Mouse (Mus musculus): ENCODE measurements around the gene Ccdc125. TPM values are rescaled to one million over a fixed set of nuclear protein-coding genes. Genes with fewer than 3 reads are reported as not detected.

Gene Ccdc125
- polyA plus RNA-seq (2016; fragmentation: Nextera tagmentation; extraction: Ambion mirVana): 3.4 and 3.6 TPM in 2 replicates

- peak within 1 kb of the TSS; percentile 66 for H3K9ac ChIP-seq
- H3K9me3 ChIP-seq (replicated peaks): no peaks in the 10 kb centered on the region
- peaks cover 3% of the 10 kb centered on the region; the same call in 1 of the 2 replicates for H3K4me1 ChIP-seq
- H3K27me3 ChIP-seq: no peaks in the 10 kb centered on the region
- WGBS: under 1% methylated on average over 44 of the region's 44 CpGs
- H3K4me3 ChIP-seq: peak within 1 kb of the TSS; percentile 52
- H3K36me3 ChIP-seq: peaks cover 14% of the 10 kb centered on the region
- H3K27ac ChIP-seq: no peak within 1 kb of the TSS
- ATAC-seq (ENCODE audit: low FRiP score): peak; percentile 63; the same call in 1 of the 2 replicates
- H3K4me2 ChIP-seq (replicated peaks): peak within 1 kb of the TSS; percentile 83
Observed at GRCm38 (mm10) chr13:100669291-100670022, at the start of gene Ccdc125. Gene Ccdc125, plus strand, starts transcription at chr13:100669717.

- ATAC-seq (ENCODE audit: low FRiP score): no peak
- Histone ChIP-seq H3K9me3 (replicated peaks) (no peaks in the 10 kb centered on the region), H3K4me3 (no peak overlapping the region), H3K27ac (no peak overlapping the region), H3K4me1 (no peaks in the 10 kb centered on the region), H3K27me3 (peaks cover 7% of the 10 kb centered on the region), H3K4me2 (replicated peaks) (no peak overlapping the region), H3K36me3 (peaks cover 57% of the 10 kb centered on the region), H3K9ac (no peak overlapping the region)
- WGBS: 90% methylated on average over 4 of the region's 4 CpGs
Observed at GRCm38 (mm10) chr13:100622241-100622640, 47.3 kb upstream of the Ccdc125 start.

GRCm38 (mm10) chr13:100634106-100634691 is 35.3 kb upstream of the Ccdc125 start:
- Histone ChIP-seq H3K4me2 (replicated peaks) (no peak overlapping the region), H3K27ac (no peak overlapping the region), H3K4me1 (no peaks in the 10 kb centered on the region), H3K36me3 (peaks cover 54% of the 10 kb centered on the region), H3K9ac (no peak overlapping the region), H3K4me3 (no peak overlapping the region), H3K27me3 (no peaks in the 10 kb centered on the region), H3K9me3 (replicated peaks) (no peaks in the 10 kb centered on the region)
- ATAC-seq (ENCODE audit: low FRiP score): no peak
- 91% methylated on average over 3 of the region's 3 CpGs for whole genome bisulfite sequencing

- Histone ChIP-seq H3K4me1 (no peaks in the 10 kb centered on the region), H3K9me3 (replicated peaks) (no peaks in the 10 kb centered on the region), H3K4me2 (replicated peaks) (no peak overlapping the region), H3K27me3 (no peaks in the 10 kb centered on the region), H3K27ac (no peak overlapping the region), H3K4me3 (no peak overlapping the region), H3K36me3 (peaks cover 72% of the 10 kb centered on the region), H3K9ac (no peak overlapping the region)
- no peak for ATAC-seq (ENCODE audit: low FRiP score)
- 98% methylated on average over 4 of the region's 4 CpGs for WGBS
Observed at GRCm38 (mm10) chr13:100642471-100643209, 26.9 kb upstream of the Ccdc125 start.

GRCm38 (mm10) chr13:100648223-100648622 is 21.3 kb upstream of the Ccdc125 start:
- H3K9me3 ChIP-seq (replicated peaks): no peaks in the 10 kb centered on the region
- WGBS: 95% methylated on average over 8 of the region's 8 CpGs
- H3K4me3 ChIP-seq: no peak overlapping the region
- H3K36me3 ChIP-seq: peaks cover 32% of the 10 kb centered on the region
- no peak overlapping the region for H3K4me2 ChIP-seq (replicated peaks)
- H3K27me3 ChIP-seq: no peaks in the 10 kb centered on the region
- H3K9ac ChIP-seq: no peak overlapping the region
- no peak overlapping the region for H3K27ac ChIP-seq
- peaks cover 8% of the 10 kb centered on the region for H3K4me1 ChIP-seq
- no peak for ATAC-seq (ENCODE audit: low FRiP score)

GRCm38 (mm10) chr13:100650550-100651438 is 18.7 kb upstream of the Ccdc125 start, which contains the start of the genes Ak6 and Rad17:
Gene Ak6, plus strand, starts transcription at chr13:100650979.
Gene Rad17, minus strand, starts transcription at chr13:100651051.
- Histone ChIP-seq H3K4me2 (replicated peaks) (peak within 1 kb of the TSS; percentile 92), H3K9me3 (replicated peaks) (no peaks in the 10 kb centered on the region), H3K4me3 (peak within 1 kb of the TSS; percentile 92), H3K36me3 (peaks cover 11% of the 10 kb centered on the region), H3K9ac (peak within 1 kb of the TSS; percentile 93), H3K4me1 (peaks cover 8% of the 10 kb centered on the region), H3K27me3 (no peaks in the 10 kb centered on the region), H3K27ac (peak within 1 kb of the TSS; percentile 98)
- under 1% methylated on average over 71 of the region's 73 CpGs for WGBS
- ATAC-seq (ENCODE audit: low FRiP score): peak; percentile 97

GRCm38 (mm10) chr13:100651439-100652186 is 17.9 kb upstream of the Ccdc125 start, which contains the start of gene Taf9:
Gene Taf9, plus strand, starts transcription at chr13:100651579.
- WGBS: under 1% methylated on average over 60 of the region's 63 CpGs
- Histone ChIP-seq H3K4me2 (replicated peaks) (peak within 1 kb of the TSS; percentile 92), H3K27me3 (no peaks in the 10 kb centered on the region), H3K4me3 (peak within 1 kb of the TSS; percentile 92), H3K36me3 (peaks cover 5% of the 10 kb centered on the region), H3K9me3 (replicated peaks) (no peaks in the 10 kb centered on the region), H3K9ac (peak within 1 kb of the TSS; percentile 93), H3K4me1 (peaks cover 8% of the 10 kb centered on the region), H3K27ac (peak within 1 kb of the TSS; percentile 98)
- ATAC-seq (ENCODE audit: low FRiP score): no peak; the same call in 1 of the 2 replicates

- no peaks in the 10 kb centered on the region for H3K9me3 ChIP-seq (replicated peaks)
- no peak overlapping the region for H3K9ac ChIP-seq
- H3K4me2 ChIP-seq (replicated peaks): no peak overlapping the region
- no peak overlapping the region for H3K4me3 ChIP-seq
- H3K27me3 ChIP-seq: no peaks in the 10 kb centered on the region
- H3K4me1 ChIP-seq: no peaks in the 10 kb centered on the region
- peaks cover 8% of the 10 kb centered on the region; the same call in 1 of the 2 replicates for H3K36me3 ChIP-seq
- H3K27ac ChIP-seq: no peak overlapping the region
- ATAC-seq (ENCODE audit: low FRiP score): no peak
- WGBS: 97% methylated on average over 5 of the region's 5 CpGs
Observed at GRCm38 (mm10) chr13:100658091-100658490, 11.4 kb upstream of the Ccdc125 start.

- H3K27me3 ChIP-seq: no peaks in the 10 kb centered on the region
- no peak overlapping the region for H3K4me2 ChIP-seq (replicated peaks)
- 49% methylated on average over 4 of the region's 4 CpGs for WGBS
- no peak overlapping the region for H3K27ac ChIP-seq
- H3K4me1 ChIP-seq: no peaks in the 10 kb centered on the region
- H3K4me3 ChIP-seq: no peak overlapping the region
- H3K9ac ChIP-seq: no peak overlapping the region
- H3K9me3 ChIP-seq (replicated peaks): no peaks in the 10 kb centered on the region
- peak; percentile 38; the same call in 1 of the 2 replicates for ATAC-seq (ENCODE audit: low FRiP score)
- peaks cover 8% of the 10 kb centered on the region; the same call in 1 of the 2 replicates for H3K36me3 ChIP-seq
Observed at GRCm38 (mm10) chr13:100659864-100660456, 9.6 kb upstream of the Ccdc125 start.

GRCm38 (mm10) chr13:100670181-100670741 is 744 bp downstream of the Ccdc125 start:
- WGBS: 66% methylated on average over 9 of the region's 9 CpGs

More at GRCm38 (mm10) chr13:100670181-100670741, 744 bp downstream of the Ccdc125 start:
- Histone ChIP-seq H3K27ac (no peak overlapping the region), H3K4me3 (peak overlapping the region; percentile 52), H3K4me1 (peaks cover 3% of the 10 kb centered on the region; the same call in 1 of the 2 replicates), H3K9me3 (replicated peaks) (no peaks in the 10 kb centered on the region), H3K9ac (no peak overlapping the region), H3K4me2 (replicated peaks) (peak overlapping the region; percentile 83), H3K27me3 (no peaks in the 10 kb centered on the region), H3K36me3 (peaks cover 14% of the 10 kb centered on the region)
- ATAC-seq (ENCODE audit: low FRiP score): no peak
